Mouse (Mus musculus) ovary, adult 18-20 months (tissue): ENCODE data around the gene Yars.
"Not testable (repeated sequence)": the region's sequence is repeated elsewhere in the genome, so short reads cannot be mapped to it uniquely, and the experiment has no call there.

Source experiments
- DNase-seq: peaks from one replicate; pipeline ENCODE4 v3.0.0; 2022; ENCODE audit warnings: low spot score, mixed read lengths

The Yars gene

DNA sequence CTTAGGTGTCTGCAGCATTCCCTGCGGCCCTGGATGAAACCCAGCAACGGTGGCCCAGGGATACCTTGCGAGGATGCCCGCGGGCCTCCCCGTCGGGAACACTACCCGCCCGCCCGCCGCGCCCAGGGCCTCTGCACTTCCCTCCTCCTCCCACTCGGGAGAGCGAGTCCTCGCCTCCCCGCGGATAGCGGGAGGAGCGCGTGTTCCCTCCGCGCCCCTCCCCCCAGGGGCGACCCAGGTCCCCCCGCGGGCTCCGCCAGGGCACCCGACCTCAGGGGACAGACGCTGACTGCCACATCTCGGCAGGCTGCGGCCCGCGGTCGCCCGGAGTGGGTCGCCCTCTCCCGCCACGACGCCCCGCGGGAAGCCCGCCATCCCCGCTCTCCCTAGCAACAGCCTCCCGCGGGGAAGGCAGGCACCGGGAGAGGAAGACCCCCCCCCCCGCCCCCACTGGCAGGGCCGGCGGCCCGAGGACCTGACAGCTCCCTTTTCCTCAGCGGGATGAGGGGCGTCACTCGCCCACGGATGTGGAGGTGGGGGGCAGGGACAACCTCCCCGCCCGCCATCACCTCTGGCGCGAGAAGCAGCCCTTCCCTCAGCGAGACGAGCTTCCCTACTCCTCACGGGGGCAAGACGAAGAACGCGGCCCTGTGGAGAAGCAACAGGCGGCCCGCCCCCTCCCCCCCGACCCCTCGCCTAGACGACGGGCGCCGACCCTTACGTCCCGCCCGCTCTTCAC, 588 bp upstream of the Yars start:
- DNase-seq: peak; percentile 32

DNA sequence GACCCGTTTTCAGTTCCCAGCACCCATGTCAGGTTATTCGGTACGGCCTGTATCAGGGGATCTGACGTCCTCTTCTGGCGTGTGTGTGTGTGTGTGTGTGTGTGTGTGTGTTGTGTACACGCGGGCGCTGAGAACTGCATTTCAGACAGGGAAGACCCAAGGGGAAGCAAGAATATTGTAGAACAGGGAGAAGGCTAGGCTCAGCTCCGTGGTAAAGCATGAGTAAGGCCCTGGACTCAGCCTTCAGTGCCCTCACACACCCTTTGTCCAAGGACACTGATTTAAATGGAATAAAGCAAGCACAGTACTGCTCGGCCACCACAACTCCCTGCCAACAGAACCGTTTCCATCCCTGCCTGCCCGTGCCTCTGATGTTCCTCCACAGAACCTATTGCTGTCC, 978 bp downstream of the Yars start:
- no peak for DNase-seq

- no peak for DNase-seq
Observed at GRCm38 (mm10) chr4:129191691-129192090, 2.1 kb downstream of the Yars start.

DNA sequence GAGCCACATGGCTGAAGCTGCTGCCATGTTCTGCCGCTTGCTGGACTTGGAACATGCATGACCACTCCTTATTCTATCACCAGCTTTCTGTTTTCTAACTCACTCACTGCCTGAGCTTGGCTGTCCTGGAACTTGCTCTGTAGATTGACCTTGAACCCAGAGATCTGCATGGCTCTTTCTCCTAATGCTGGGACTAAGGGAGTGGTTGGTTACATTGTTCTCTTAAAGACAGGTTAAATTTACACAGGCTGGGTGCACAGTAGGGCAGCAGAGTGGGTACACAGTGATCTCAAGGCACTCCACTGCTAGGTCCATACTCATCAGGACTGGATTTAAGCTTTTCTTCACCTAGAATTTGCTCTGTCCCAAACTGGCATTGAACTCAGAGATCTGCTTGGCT, 4.7 kb downstream of the Yars start:
- DNase-seq: no peak

- DNase-seq: no peak
Observed at GRCm38 (mm10) chr4:129197514-129197913, 8.0 kb downstream of the Yars start.

- DNase-seq: no peak
Observed at GRCm38 (mm10) chr4:129204655-129205054, 15.1 kb downstream of the Yars start.

- no peak for DNase-seq
Observed at GRCm38 (mm10) chr4:129206792-129207191, 17.2 kb downstream of the Yars start.

DNA sequence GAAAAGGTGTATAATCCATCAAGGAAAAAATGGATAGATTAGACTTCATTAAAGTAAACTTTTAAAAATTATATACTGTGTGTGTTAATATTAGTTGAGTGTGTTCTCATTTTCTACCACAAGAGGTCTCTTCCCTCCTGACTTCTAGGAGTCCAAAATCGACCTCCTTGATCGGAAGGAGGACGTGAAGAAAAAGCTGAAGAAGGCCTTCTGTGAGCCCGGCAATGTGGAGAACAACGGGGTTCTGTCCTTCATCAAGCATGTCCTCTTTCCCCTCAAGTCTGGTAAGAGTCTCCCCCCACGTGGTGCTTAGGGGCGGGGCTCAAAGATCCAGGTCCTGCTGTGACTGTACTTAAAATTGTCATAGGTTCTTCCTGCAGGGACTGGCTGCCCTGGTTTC, 19.9 kb downstream of the Yars start:
- no peak for DNase-seq

- DNase-seq: no peak
Observed at GRCm38 (mm10) chr4:129211461-129211860, 21.9 kb downstream of the Yars start.

- not testable (repeated sequence) for DNase-seq
Observed at GRCm38 (mm10) chr4:129212486-129212885, 22.9 kb downstream of the Yars start.

- no peak for DNase-seq
Observed at GRCm38 (mm10) chr4:129218569-129219175, 29.1 kb downstream of the Yars start.

DNA sequence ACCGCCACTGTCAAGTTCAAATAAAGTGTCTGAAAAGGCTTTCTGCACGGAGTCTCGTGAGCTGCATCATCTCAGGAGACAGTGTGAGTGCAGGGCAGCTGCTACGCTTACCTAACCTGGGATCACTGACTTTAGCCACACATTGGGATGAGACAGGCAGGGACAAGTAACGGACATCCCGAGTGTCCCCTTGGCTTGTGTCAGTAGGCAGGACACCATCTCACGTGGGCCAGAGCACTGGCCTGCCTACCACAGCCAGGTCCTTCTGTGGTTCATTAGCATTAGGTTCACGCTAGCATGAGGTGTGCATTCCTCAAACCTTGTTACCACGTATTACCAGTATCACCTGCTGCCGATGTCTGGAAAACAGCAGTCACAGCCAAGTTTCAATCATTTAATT, 29.6 kb downstream of the Yars start:
- no peak for DNase-seq

DNA sequence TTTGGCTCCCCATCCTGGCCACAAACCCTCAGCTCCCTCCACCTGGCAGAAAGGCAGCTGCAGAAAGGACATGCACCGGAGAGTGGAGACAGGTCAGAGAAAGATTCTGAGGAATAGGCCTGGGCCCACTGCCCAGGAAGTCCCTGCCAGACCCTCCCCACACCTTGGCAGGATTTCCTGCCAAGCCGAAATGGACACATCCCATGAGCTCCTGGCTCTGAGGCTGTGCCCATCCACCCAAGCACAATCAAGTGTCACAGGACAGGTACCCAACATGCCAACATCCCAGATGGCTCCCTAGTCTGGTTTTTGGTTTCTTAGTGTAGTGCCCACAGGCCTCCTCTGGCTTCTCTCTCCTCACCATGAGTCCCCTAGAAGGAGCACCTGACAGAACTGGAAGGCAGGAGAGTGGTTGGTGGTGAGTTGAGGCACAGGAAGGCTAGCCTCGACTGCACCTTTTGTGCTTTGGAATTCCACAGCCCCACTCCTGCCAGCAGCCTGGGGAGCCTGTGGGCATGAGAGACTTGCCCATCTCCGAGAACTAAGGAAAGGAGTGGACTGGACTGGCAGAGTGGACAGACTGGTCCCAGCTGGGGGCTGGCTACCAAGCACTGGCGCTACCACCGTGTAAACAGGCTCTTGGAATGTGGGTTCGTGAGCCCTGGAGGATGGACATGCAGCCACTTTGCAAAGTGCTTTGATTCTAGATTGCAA, 31.0 kb downstream of the Yars start:
- DNase-seq: no peak

- DNase-seq: no peak
Observed at GRCm38 (mm10) chr4:129221097-129222010, 31.8 kb downstream of the Yars start.

DNA sequence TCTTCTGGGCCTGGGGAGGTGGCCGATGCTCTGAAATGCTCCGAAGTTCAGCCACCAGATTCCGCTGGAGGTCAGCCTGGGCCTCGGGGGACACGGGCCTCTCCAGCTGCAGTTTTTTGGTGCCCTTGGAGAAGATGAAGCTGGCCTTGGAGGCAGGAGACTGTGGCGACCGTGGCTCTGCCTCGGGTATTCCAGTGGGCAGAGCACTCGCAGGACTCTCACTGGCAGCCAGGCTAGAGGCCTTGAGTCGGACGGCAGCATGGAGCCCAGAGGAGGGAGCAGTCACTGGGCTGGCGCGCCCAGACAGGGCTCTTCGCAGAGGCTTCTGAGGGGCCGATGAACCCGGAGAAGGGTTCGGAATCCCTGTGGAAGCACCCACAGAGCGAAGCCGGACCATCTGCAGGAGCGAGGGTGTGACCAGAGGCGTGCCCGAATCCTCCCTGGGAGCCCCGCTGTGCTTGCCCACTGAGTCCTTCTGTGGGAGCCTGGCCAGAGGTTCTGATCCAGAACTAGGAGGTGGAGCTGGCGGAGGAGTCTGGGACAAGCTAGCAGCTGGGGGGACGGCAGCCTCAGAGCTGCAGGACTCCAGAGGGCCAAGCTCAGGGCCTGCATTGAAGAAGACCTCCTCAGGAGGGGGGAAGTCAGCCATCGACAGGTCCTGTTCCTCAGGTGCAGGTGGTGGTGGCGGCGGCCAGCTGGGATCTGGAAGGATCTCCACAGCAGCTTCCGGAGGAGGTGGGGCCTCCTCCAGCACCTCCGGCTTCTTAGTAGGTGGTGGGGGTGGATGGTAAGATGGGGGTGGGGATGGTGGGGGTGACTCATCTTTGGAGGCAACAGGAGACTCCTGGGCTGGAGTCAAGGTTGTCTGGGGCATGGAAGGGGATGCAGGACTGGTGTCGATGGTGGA, 32.7 kb downstream of the Yars start:
- peak; percentile 57 for DNase-seq

DNA sequence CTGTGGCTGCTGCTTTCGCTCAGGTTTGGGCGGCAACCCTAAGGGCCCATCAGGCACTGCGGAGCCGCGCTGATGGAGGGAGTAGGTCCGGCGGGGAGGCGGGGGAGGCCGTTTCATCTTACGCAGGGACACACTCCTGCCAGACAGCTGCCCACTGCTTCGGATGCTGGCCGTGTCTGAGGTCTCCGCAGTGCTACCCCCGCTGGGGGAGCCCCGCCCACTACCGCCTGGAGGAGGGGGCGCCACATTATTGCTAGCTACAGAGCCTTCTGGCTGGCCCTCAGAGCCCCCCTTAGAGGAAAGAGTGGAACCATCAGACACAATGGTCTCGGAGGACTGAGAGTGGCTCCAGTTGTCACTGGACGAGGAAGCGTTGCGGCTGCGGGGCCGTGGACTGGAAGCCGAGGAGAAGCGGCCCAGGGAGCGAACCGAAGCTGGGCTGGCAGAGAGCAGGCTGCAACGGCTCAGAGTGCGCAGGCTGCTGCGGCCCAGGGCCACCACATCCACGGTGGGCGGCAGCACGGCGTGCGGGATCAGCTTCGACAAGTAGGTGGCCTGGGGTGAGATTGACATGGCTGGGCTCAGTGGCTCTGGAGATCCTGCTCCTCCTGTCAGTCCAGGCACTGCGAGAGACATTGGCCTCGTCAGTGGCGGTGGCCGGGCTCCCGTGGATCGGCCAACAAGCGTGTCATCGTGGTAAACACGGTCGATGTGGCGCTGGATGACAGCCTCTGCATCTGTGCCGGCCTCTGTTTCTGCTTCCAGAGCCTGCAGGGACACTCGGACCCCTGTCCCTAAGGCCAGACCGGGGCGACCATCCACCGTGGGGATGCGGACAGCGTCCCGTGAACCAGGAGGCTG, 34.1 kb downstream of the Yars start:
- DNase-seq: no peak

GRCm38 (mm10) chr4:129225315-129225714, 35.8 kb downstream of the Yars start:
- DNase-seq: no peak

- no peak for DNase-seq
Observed at GRCm38 (mm10) chr4:129226441-129226963, 36.9 kb downstream of the Yars start.

GRCm38 (mm10) chr4:129227170-129227984, 37.8 kb downstream of the Yars start:
- DNase-seq: no peak
